Mouse (Mus musculus): ENCODE measurements around the gene Olfr1338.

DNA sequence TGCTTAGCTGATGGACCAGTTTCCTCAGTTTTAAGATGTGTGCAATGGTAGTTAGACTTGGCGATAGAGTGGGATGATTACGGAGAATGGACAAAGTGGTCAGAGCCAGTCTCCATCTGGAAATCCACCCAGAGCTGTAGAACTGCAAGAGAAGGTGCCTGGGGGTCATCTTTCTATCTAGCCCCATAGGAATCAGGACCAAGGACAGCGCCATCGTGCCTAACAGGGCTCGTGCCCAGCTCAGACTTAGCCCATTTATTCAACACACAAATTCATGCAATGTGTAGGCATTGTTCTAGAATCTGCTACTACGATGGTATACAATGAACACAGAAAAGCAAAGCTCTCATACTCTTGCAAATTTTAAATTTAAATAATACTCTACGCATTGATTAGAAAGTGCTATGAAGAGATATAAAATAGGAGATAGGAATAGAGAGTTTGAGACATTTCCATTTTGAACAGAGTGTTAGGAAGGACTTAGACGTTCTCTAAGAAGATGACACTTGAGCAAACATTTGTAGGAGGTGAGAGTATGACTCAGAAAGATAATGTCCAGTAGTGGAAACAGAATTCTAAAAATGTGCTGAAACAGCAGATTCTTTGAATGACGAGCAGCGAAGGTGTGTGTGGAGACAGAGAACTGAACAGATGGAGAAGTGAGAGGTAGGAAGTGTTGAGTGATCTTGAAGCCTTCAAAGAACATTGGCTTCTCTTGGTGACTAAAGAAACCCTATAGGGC, 36.6 kb downstream of the Olfr1338 start:
- TF ChIP-seq POLR2A (IDR thresholded peaks at IDR 0.05; ENCODE audit: borderline replicate concordance, insufficient read depth, low read length) (no peak), CTCF (IDR thresholded peaks at IDR 0.05; ENCODE audit: borderline replicate concordance, insufficient read depth, low read depth, low read length) (no peak)

Measured in cerebellum, adult 2 months (tissue).